Mouse (Mus musculus): Measurements from ENCODE around the gene Slc25a30. TPM values are rescaled to one million over a fixed set of nuclear protein-coding genes. Genes with fewer than 3 reads are reported as not detected.

Slc25a30 gene
- polyA plus RNA-seq, 2 experiments: 3.5 to 8.2 TPM

DNA sequence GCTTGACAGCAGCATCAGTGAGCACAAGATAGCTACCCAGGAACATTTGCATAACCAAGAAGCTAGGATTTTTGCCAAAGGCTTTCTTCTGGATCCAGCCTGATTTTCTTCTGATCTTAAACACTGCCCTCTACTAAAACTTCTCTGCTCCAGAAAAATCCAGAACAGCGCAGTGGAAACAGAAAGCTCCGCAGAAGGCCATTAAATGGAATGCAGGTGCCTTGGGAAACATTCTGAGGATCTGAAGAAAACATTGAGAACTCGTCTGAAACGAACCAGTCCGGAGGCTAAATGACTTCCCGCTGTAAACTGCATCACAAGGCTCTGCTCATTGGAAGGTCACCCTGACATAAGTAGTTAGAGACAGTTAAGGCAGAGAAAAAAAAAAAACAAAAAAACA, 23.1 kb upstream of the Slc25a30 start:
- Histone ChIP-seq H3K4me3 (replicated peaks; ENCODE audit: low read length) (no peak overlapping the region), H3K27ac (replicated peaks; ENCODE audit: low read depth, low read length) (no peak overlapping the region), H3K9me3 (ENCODE audit: control insufficient read depth, low read length) (no peaks in the 10 kb centered on the region), H3K36me3 (ENCODE audit: control insufficient read depth, insufficient read depth, low read length) (no peaks in the 10 kb centered on the region), H3K4me1 (ENCODE audit: control insufficient read depth, insufficient read depth, low read length) (no peaks in the 10 kb centered on the region), H3K27me3 (ENCODE audit: control insufficient read depth, insufficient read depth, low read length) (no peaks in the 10 kb centered on the region), H3K4me2 (replicated peaks; ENCODE audit: low read depth, low read length, severe bottlenecking) (no peak overlapping the region), H3K9ac (ENCODE audit: low read depth, low read length, severe bottlenecking) (no peak overlapping the region)
- WGBS: 39% methylated on average over 6 of the region's 6 CpGs
- TF ChIP-seq POLR2A (IDR thresholded peaks at IDR 0.05; ENCODE audit: borderline replicate concordance, extremely low read depth, insufficient read depth, insufficient read length): no peak
- DNase-seq (ENCODE audit: low spot score): no peak
- ATAC-seq (ENCODE audit: low FRiP score, low read depth): no peak

DNA sequence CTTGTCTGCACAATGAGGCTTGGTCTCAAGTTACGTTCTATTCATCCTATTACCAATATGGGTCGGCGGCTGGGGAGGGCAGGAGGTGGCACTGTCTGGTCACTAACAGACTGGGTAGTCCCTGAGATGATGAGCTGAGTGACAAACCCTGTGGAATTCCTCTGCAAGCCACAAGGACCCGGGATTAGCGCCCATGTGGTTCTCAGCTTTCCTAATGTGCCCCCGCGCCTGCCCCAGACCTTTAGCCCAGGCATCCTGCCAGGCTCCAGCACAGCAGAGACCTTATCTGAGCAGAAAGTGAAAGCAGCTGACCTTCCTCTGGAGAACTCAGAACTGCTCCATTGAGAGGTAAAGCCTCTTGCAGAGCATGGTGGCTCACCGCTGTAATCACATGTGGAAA, 21.0 kb upstream of the Slc25a30 start:
- 67% methylated on average over 8 of the region's 8 CpGs for WGBS
- Histone ChIP-seq H3K27me3 (ENCODE audit: control insufficient read depth, insufficient read depth, low read length) (no peaks in the 10 kb centered on the region), H3K9me3 (ENCODE audit: control insufficient read depth, low read length) (no peaks in the 10 kb centered on the region), H3K9ac (ENCODE audit: low read depth, low read length, severe bottlenecking) (no peak overlapping the region), H3K27ac (replicated peaks; ENCODE audit: low read depth, low read length) (no peak overlapping the region), H3K4me1 (ENCODE audit: control insufficient read depth, insufficient read depth, low read length) (no peaks in the 10 kb centered on the region), H3K4me2 (replicated peaks; ENCODE audit: low read depth, low read length, severe bottlenecking) (no peak overlapping the region), H3K4me3 (replicated peaks; ENCODE audit: low read length) (no peak overlapping the region), H3K36me3 (ENCODE audit: control insufficient read depth, insufficient read depth, low read length) (no peaks in the 10 kb centered on the region)
- no peak for ATAC-seq (ENCODE audit: low FRiP score, low read depth)
- DNase-seq (ENCODE audit: low spot score): no peak
- TF ChIP-seq POLR2A (IDR thresholded peaks at IDR 0.05; ENCODE audit: borderline replicate concordance, extremely low read depth, insufficient read depth, insufficient read length): no peak

- Histone ChIP-seq H3K27ac (replicated peaks; ENCODE audit: low read depth, low read length) (no peak overlapping the region), H3K27me3 (ENCODE audit: control insufficient read depth, insufficient read depth, low read length) (no peaks in the 10 kb centered on the region), H3K9me3 (ENCODE audit: control insufficient read depth, low read length) (no peaks in the 10 kb centered on the region), H3K4me3 (replicated peaks; ENCODE audit: low read length) (no peak overlapping the region), H3K4me1 (ENCODE audit: control insufficient read depth, insufficient read depth, low read length) (no peaks in the 10 kb centered on the region), H3K9ac (ENCODE audit: low read depth, low read length, severe bottlenecking) (no peak overlapping the region), H3K4me2 (replicated peaks; ENCODE audit: low read depth, low read length, severe bottlenecking) (no peak overlapping the region), H3K36me3 (ENCODE audit: control insufficient read depth, insufficient read depth, low read length) (no peaks in the 10 kb centered on the region)
- TF ChIP-seq POLR2A (IDR thresholded peaks at IDR 0.05; ENCODE audit: borderline replicate concordance, extremely low read depth, insufficient read depth, insufficient read length): no peak
- ATAC-seq (ENCODE audit: low FRiP score, low read depth) (no peak), DNase-seq (ENCODE audit: low spot score) (no peak)
- 26% methylated on average over 5 of the region's 5 CpGs for WGBS
Measured at GRCm38 (mm10) chr14:75797769-75798386, 11.0 kb upstream of the Slc25a30 start.

DNA sequence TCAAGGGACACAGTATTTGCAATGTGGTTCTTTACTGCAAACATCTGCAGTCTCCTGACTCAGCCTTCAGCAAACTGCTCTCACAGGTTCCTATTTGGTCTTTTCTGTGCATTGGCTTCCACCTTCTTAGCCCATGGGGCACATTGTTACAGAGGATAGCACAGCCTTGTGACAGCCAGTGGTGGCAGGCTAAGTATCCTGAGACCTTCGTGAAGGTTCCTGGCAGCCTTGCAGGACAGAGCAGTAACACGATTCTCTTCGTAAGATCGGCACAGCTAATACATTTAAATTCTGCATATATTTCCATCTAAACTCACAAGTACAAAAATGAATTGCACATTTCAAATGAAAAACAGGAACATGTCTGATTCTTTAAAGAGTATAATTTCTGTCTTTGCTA, 9.1 kb upstream of the Slc25a30 start:
- Histone ChIP-seq H3K4me1 (ENCODE audit: control insufficient read depth, insufficient read depth, low read length) (no peaks in the 10 kb centered on the region), H3K27me3 (ENCODE audit: control insufficient read depth, insufficient read depth, low read length) (no peaks in the 10 kb centered on the region), H3K9me3 (ENCODE audit: control insufficient read depth, low read length) (no peaks in the 10 kb centered on the region), H3K4me3 (replicated peaks; ENCODE audit: low read length) (no peak overlapping the region), H3K4me2 (replicated peaks; ENCODE audit: low read depth, low read length, severe bottlenecking) (no peak overlapping the region), H3K36me3 (ENCODE audit: control insufficient read depth, insufficient read depth, low read length) (no peaks in the 10 kb centered on the region), H3K9ac (ENCODE audit: low read depth, low read length, severe bottlenecking) (no peak overlapping the region), H3K27ac (replicated peaks; ENCODE audit: low read depth, low read length) (no peak overlapping the region)
- DNase-seq (ENCODE audit: low spot score) (no peak), ATAC-seq (ENCODE audit: low FRiP score, low read depth) (no peak)
- WGBS: 81% methylated on average over 4 of the region's 4 CpGs
- TF ChIP-seq POLR2A (IDR thresholded peaks at IDR 0.05; ENCODE audit: borderline replicate concordance, extremely low read depth, insufficient read depth, insufficient read length): no peak

GRCm38 (mm10) chr14:75794726-75795125, 7.9 kb upstream of the Slc25a30 start:
- ATAC-seq (ENCODE audit: low FRiP score, low read depth): no peak
- no peak for DNase-seq (ENCODE audit: low spot score)
- Histone ChIP-seq H3K27me3 (ENCODE audit: control insufficient read depth, insufficient read depth, low read length) (no peaks in the 10 kb centered on the region), H3K4me1 (ENCODE audit: control insufficient read depth, insufficient read depth, low read length) (no peaks in the 10 kb centered on the region), H3K9ac (ENCODE audit: low read depth, low read length, severe bottlenecking) (no peak overlapping the region), H3K36me3 (ENCODE audit: control insufficient read depth, insufficient read depth, low read length) (no peaks in the 10 kb centered on the region), H3K4me3 (replicated peaks; ENCODE audit: low read length) (no peak overlapping the region), H3K9me3 (ENCODE audit: control insufficient read depth, low read length) (no peaks in the 10 kb centered on the region), H3K27ac (replicated peaks; ENCODE audit: low read depth, low read length) (no peak overlapping the region), H3K4me2 (replicated peaks; ENCODE audit: low read depth, low read length, severe bottlenecking) (no peak overlapping the region)
- no peak for TF ChIP-seq POLR2A (IDR thresholded peaks at IDR 0.05; ENCODE audit: borderline replicate concordance, extremely low read depth, insufficient read depth, insufficient read length)
- 64% methylated on average over 5 of the region's 5 CpGs for WGBS

DNA sequence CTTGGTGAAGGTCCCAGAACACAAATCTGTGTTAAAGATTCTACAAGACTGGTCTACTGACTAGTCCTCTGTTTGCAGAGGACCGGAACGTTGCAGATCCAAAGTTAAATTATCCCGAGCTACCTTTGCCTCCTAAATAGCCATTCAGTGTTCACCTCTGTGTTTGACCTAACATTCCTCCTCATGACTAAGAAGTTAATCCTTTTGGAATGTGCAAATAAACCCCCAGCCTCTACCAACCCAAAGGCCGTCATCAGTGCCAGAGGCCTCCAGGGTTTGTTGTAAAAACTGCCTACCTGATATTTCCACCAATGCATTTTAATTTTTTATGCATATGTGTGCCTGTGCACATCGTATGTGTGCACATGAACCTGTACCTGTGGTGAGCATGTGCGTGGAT, 7.5 kb upstream of the Slc25a30 start:
- Histone ChIP-seq H3K36me3 (ENCODE audit: control insufficient read depth, insufficient read depth, low read length) (no peaks in the 10 kb centered on the region), H3K4me1 (ENCODE audit: control insufficient read depth, insufficient read depth, low read length) (no peaks in the 10 kb centered on the region), H3K9ac (ENCODE audit: low read depth, low read length, severe bottlenecking) (no peak overlapping the region), H3K4me3 (replicated peaks; ENCODE audit: low read length) (no peak overlapping the region), H3K27me3 (ENCODE audit: control insufficient read depth, insufficient read depth, low read length) (no peaks in the 10 kb centered on the region), H3K4me2 (replicated peaks; ENCODE audit: low read depth, low read length, severe bottlenecking) (no peak overlapping the region), H3K27ac (replicated peaks; ENCODE audit: low read depth, low read length) (no peak overlapping the region), H3K9me3 (ENCODE audit: control insufficient read depth, low read length) (no peaks in the 10 kb centered on the region)
- WGBS: 73% methylated on average over 6 of the region's 6 CpGs
- ATAC-seq (ENCODE audit: low FRiP score, low read depth) (no peak), DNase-seq (ENCODE audit: low spot score) (no peak)
- TF ChIP-seq POLR2A (IDR thresholded peaks at IDR 0.05; ENCODE audit: borderline replicate concordance, extremely low read depth, insufficient read depth, insufficient read length): no peak

Data from limb, embryonic 14.5 days (tissue).